Mouse (Mus musculus) ES-E14 (cell line): ENCODE measurements at regions not wholly inside any gene's neighbourhood (a gene's known extent, or its start where the extent isn't known, plus 50 kb on each side); places are given as distances from the start of the nearest gene placed in this dataset.

ENCODE experiments used
- DNase-seq: peaks from one replicate; pipeline ENCODE4 v3.0.0-alpha.2; 2013; ENCODE audit warnings: low read depth, low spot score
- H3K27ac ChIP-seq: 2 replicates; pipeline ENCODE4 v1.5.1; 2012; ENCODE audit warnings: low read depth, mild to moderate bottlenecking, low read length, moderate library complexity, mixed read lengths; ENCODE audit not compliant: poor library complexity, insufficient read depth, severe bottlenecking
- H3K36me3 ChIP-seq: 2 replicates; pipeline ENCODE4 v1.6.1; 2012; ENCODE audit warnings: mild to moderate bottlenecking, low read length, moderate library complexity, mixed read lengths; ENCODE audit not compliant: control insufficient read depth, poor library complexity, insufficient read depth, severe bottlenecking
- H3K4me1 ChIP-seq, 2 experiments: fragments of 150-350 bp in 1 of 2; sonication (generic) in 1 of 2; 2 replicates each; pipeline ENCODE4 v1.6.1; 2012; ENCODE audit warnings: low read length in 2 of 2, mild to moderate bottlenecking in 1 of 2, mixed read lengths in 1 of 2; ENCODE audit not compliant: control insufficient read depth in 2 of 2, insufficient read depth in 2 of 2, poor library complexity in 1 of 2
- H3K4me3 ChIP-seq, 2 experiments: fragments of 150-350 bp in 1 of 2; sonication (generic) in 1 of 2; 2 replicates each; pipeline ENCODE4 v1.5.1; 2012; ENCODE audit warnings: low read length in 2 of 2, low read depth in 1 of 2, mild to moderate bottlenecking in 1 of 2, mixed read lengths in 1 of 2; ENCODE audit not compliant: insufficient read depth in 1 of 2, poor library complexity in 1 of 2, severe bottlenecking in 1 of 2
- H3K9ac ChIP-seq: 2 replicates; pipeline ENCODE4 v1.6.1; 2012; ENCODE audit warnings: low read depth, mild to moderate bottlenecking, low read length, mixed read lengths; ENCODE audit not compliant: poor library complexity, insufficient read depth, severe bottlenecking
- H3K9me3 ChIP-seq: fragments of 150-350 bp; sonication (generic); 2 replicates; pipeline ENCODE4 v1.6.1; 2012; ENCODE audit warnings: low read depth, mild to moderate bottlenecking, low read length; ENCODE audit not compliant: control insufficient read depth, insufficient read depth
- CHD2 ChIP-seq: IDR thresholded peaks from 2 replicates; pipeline ENCODE4 v1.6.1; 2014; ENCODE audit warnings: mild to moderate bottlenecking, low read depth, low read length, inconsistent platforms
- HCFC1 ChIP-seq: IDR thresholded peaks from 2 replicates; pipeline ENCODE4 v1.6.1; 2012; ENCODE audit warnings: low read length, inconsistent platforms, borderline replicate concordance; ENCODE audit not compliant: insufficient read depth
- MAFK ChIP-seq: IDR thresholded peaks from 2 replicates; pipeline ENCODE4 v1.6.1; 2014; ENCODE audit warnings: mild to moderate bottlenecking, low read depth, low read length, inconsistent platforms; ENCODE audit not compliant: insufficient read depth
- ZC3H11A ChIP-seq: IDR thresholded peaks from 2 replicates; pipeline ENCODE4 v1.6.1; 2012; ENCODE audit warnings: low read depth, mild to moderate bottlenecking, inconsistent platforms, low read length, borderline replicate concordance
- ZNF384 ChIP-seq: IDR thresholded peaks from 2 replicates; pipeline ENCODE4 v1.6.1; 2012; ENCODE audit warnings: low read depth, low read length, inconsistent platforms
- in situ Hi-C, 2 experiments: fragments of 600-800 bp; cut with MboI; formaldehyde crosslinking; loops; one replicate each; pipeline ENCODE4 v1.15.1; 2025; ENCODE audit warnings: low sequenced_read_pairs in 2 of 2, inconsistent platforms in 1 of 2; ENCODE audit not compliant: unreplicated experiment in 2 of 2

DNA sequence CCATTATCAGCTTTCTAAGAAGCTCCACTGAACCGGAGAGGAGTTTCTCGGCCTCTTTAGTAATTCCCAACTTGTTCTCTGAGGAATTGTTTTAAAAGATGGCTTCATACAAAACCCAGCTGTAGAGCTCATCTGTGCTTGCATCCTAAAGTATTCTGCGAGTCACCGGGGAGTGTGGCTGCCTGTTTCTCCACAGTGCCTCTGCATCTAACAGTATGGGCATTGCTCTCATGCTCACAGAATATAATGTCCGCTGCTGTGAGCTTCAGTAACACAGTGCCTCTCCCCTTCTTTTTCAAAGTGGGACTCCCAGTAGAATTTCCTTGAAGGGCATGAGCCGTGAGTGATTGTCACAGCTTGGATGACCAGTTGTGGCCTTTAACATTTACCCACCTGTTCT, 113.0 kb upstream of the Slc35f1 start:
- Histone ChIP-seq H3K27ac (no peak overlapping the region), H3K36me3 (no peaks in the 10 kb centered on the region), H3K4me3 (no peak overlapping the region), H3K9me3 (no peaks in the 10 kb centered on the region), H3K4me1 (no peaks in the 10 kb centered on the region), H3K9ac (no peak overlapping the region)
- no peak for TF ChIP-seq ZC3H11A
- DNase-seq: no peak
- in situ Hi-C loops: no loop called here

DNA sequence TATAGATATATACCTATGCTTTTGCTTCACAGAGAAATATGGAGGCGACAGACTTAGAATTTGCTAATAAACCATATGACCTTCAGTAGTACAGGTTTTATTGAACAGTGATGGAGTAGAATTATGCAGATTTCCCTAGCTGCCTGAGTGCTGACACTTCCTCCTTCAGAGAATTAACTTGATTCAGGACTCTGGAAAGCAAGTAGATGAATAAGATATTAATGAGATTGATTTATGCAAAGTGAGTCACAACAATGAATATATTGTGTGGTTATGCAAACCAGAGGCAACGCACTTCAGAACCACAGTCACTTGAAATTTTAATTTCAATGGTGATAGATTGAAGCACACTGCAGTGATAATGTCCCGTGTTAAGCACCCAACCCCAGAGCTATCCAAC, 112.5 kb upstream of the Slc35f1 start:
- no peaks in the 10 kb centered on the region for H3K36me3 ChIP-seq
- H3K9ac ChIP-seq: no peak overlapping the region
- no peak overlapping the region for H3K27ac ChIP-seq
- DNase-seq: no peak
- TF ChIP-seq HCFC1 (no peak), ZC3H11A (no peak)
- in situ Hi-C loops: no loop called here
- no peaks in the 10 kb centered on the region for H3K4me1 ChIP-seq
- H3K9me3 ChIP-seq: no peaks in the 10 kb centered on the region
- H3K4me3 ChIP-seq: no peak overlapping the region

DNA sequence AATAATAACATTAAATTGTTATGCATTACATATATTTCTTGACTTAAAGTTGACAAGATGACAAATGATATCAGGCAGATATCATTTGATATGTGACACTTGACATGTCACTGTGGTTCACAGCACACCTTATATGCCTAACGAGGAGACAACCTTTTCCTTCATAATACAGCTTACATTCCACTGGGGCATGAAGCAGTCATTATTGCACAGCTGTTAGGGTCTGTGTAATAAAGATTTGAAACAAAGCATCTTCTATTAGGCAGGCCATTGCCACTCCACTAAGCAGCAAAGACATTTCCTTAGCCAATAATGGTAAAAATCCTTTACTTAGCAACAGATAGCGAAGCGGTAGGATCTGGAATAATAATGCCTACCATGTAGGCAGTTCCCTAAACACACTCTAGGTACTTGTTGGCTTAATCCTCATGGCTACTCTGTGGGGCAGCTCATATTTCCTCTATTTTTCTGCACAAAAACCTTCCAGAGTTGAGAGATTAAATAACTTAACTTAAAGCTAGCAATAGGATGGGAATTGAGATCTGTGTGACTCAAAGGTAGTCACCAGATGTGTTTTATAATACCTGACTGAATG, 112.0 kb upstream of the Slc35f1 start:
- Histone ChIP-seq H3K4me3 (no peak overlapping the region), H3K9ac (no peak overlapping the region), H3K9me3 (no peaks in the 10 kb centered on the region), H3K36me3 (no peaks in the 10 kb centered on the region), H3K4me1 (no peaks in the 10 kb centered on the region), H3K27ac (no peak overlapping the region)
- no peak for DNase-seq
- TF ChIP-seq ZC3H11A (no peak), HCFC1 (no peak), MAFK (no peak), CHD2 (no peak), ZNF384 (no peak)
- in situ Hi-C loops: no loop called here

DNA sequence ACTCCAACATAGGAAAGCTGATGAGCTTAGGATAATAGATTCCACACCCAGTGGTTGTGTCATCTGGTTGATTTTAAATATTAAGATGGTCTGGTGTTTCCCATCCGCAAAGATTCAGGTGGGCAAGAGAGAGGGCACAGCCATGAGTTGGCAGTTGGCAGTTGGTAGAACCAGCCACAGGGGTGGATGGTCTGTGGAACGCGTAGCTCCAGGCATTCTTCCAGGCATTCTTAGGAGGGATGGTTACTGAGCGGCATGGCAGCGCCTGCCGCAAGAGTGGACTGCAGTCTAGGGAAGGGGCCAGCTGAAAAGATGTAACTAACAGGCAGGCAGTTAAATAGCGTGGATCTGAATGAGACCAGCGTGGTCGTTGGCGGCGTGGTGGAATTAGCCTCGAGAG, 96.6 kb upstream of the Slc35f1 start:
- Histone ChIP-seq H3K4me3 (no peak overlapping the region), H3K9ac (no peak overlapping the region), H3K9me3 (no peaks in the 10 kb centered on the region), H3K4me1 (no peaks in the 10 kb centered on the region), H3K27ac (no peak overlapping the region), H3K36me3 (no peaks in the 10 kb centered on the region)
- in situ Hi-C loops: no loop called here
- no peak for DNase-seq
- TF ChIP-seq MAFK: no peak
- TF ChIP-seq CHD2: no peak
